In genomic region chr7:19734178-19734666, GRCm38 (mm10) we compare ENCODE assay signal across 20 mouse cellular contexts. TPM values are rescaled to one million over a fixed set of nuclear protein-coding genes. Genes with fewer than 3 reads are reported as not detected.
"Had no signal": no experiment of that assay in that cellular context is flagged by ENCODE, and none has a peak within 500 bp of the region (broad histone marks: within the 10 kb centered on the region; RNA-seq: fewer than 3 reads in every experiment).

No protein-coding gene starts in this region.

- H3K9me3 ChIP-seq: midbrain, embryonic 12.5 days; midbrain, embryonic 15.5 days; neural tube, embryonic 13.5 days; stomach, embryonic 15.5 days had no signal

- H3K4me3 ChIP-seq: layer of hippocampus, adult 2 months; midbrain, embryonic 12.5 days; midbrain, embryonic 15.5 days; myocyte; neural tube, embryonic 13.5 days; stomach, embryonic 15.5 days had no signal

- H3K4me1 ChIP-seq: midbrain, embryonic 12.5 days; midbrain, embryonic 15.5 days; neural tube, embryonic 13.5 days; stomach, embryonic 15.5 days had no signal

- H3K9ac ChIP-seq: liver, embryonic 14.5 days; liver, postnatal 0 days; lung, embryonic 14.5 days; midbrain, embryonic 12.5 days; midbrain, embryonic 15.5 days; neural tube, embryonic 13.5 days; stomach, embryonic 15.5 days had no signal

- H3K4me2 ChIP-seq: liver, embryonic 11.5 days; lung, embryonic 14.5 days; midbrain, embryonic 12.5 days; midbrain, embryonic 15.5 days; neural tube, embryonic 13.5 days; stomach, embryonic 15.5 days had no signal

- H3K27ac ChIP-seq: layer of hippocampus, adult 2 months; liver, embryonic 14.5 days; macrophage; midbrain, embryonic 12.5 days; midbrain, embryonic 15.5 days; neural tube, embryonic 13.5 days; stomach, embryonic 15.5 days had no signal

- ATAC-seq: liver, postnatal 0 days; lung, postnatal 0 days; midbrain, embryonic 15.5 days had no signal

- H3K27me3 ChIP-seq: midbrain, embryonic 12.5 days; midbrain, embryonic 15.5 days; neural tube, embryonic 13.5 days; stomach, embryonic 15.5 days had no signal

- DNase-seq: kidney, postnatal 25 days; layer of hippocampus, adult 9-11 months; liver, postnatal 0 days; lung, embryonic 14.5 days; retina, postnatal 1 day; right cerebral cortex, postnatal 25 days; spleen, adult 18-20 months; thymus, postnatal 25 days had no signal

RNA-seq across cellular contexts. Expression of gene Nectin2, which starts 16.1 kb away (rescaled TPM):
- total RNA-seq: monocyte, adult 5-6 weeks had no signal

RNA-seq across cellular contexts. Expression of gene Bcam, which starts 36.6 kb away (rescaled TPM):
- total RNA-seq: monocyte, adult 5-6 weeks; neutrophil, adult 5-6 weeks had no signal

RNA-seq across cellular contexts. Expression of gene Apoc1, which starts 41.8 kb away (rescaled TPM):
- polyA plus RNA-seq: myocyte had no signal
